Mouse (Mus musculus) right cerebral cortex, postnatal 36 days (tissue): ENCODE results near the gene Tomm22.

ENCODE experiments used
- DNase-seq, 2 experiments: peaks; one replicate each; pipeline ENCODE4 v3.0.0; 2022; ENCODE audit warnings: low spot score in 2 of 2, mixed read lengths in 1 of 2

Gene Tomm22

GRCm38 (mm10) chr15:79685141-79685641, 14.5 kb downstream of the Tomm22 start:
- DNase-seq: no peak

- no peak for DNase-seq
These were observed 15.6 kb downstream of the Tomm22 start for GRCm38 (mm10) chr15:79686046-79686869.

- no peak for DNase-seq
These were observed 16.5 kb downstream of the Tomm22 start for GRCm38 (mm10) chr15:79687175-79687574.

DNA sequence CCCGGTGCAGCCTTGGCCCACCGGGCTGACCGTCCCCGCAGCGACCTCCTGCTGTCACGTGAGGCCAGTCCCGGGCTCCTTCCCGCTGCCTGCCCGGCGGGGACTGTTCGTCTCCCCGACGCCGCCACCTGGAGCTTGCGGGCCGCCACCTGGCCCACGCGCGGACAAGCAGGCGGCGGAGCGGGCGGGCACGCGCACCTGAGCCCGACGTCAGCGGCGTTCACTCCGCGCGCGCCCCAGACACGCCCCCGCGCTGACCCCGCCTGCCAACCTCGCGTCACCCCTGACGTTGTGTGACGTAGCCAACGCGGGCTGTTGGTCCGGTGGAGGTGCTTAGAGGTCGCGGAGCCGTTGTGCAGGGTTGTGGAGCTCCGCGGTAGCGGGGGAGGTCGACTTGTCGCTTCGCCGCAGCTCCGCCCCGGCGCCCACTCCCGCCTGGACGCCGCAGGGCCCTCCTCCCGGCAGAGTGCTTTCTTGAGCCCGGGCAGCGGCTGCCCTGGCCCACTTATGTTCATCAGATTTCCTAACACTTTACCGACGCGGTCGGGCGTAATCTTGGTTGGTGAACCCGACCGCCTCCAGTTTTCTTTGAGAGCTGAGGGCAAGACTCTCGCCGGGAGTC, 17.1 kb downstream of the Tomm22 start, which contains the start of gene Josd1:
Gene Josd1, minus strand, starts transcription at position 274 of the 622 bp plus-strand sequence.
- peak; percentile 92 to 93 for DNase-seq

DNA sequence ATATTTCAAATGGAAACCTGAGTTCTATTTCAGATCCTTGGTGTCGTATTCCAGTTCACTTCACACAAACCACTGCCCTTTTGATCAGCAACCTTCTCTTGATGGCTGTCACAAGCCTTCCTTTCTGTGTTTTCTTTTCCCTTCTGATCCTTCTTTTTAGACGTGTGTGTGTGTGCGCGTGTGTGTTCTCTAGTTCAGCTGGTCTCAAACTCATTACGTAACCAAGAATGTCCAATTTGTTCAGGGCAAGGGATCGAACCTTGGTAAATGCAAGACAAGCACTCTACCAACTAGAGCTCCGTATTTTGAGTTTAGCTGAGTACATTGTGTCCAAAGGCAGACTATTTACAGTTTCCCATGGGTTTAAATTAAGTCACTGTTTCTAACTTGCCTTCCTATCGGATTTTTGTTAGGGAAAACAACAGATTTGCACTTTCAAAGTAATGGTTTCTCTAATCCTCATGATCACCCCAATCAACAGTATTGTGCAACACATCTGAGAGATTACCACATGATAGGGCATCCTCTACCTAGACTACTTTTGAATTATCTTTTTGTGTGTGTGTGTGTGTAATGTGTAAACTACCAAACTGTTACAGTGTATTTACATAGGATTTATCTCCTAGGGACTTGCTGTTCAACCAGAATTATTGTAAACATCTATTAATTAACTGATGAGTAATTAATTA, 17.8 kb downstream of the Tomm22 start:
- DNase-seq: no peak

DNA sequence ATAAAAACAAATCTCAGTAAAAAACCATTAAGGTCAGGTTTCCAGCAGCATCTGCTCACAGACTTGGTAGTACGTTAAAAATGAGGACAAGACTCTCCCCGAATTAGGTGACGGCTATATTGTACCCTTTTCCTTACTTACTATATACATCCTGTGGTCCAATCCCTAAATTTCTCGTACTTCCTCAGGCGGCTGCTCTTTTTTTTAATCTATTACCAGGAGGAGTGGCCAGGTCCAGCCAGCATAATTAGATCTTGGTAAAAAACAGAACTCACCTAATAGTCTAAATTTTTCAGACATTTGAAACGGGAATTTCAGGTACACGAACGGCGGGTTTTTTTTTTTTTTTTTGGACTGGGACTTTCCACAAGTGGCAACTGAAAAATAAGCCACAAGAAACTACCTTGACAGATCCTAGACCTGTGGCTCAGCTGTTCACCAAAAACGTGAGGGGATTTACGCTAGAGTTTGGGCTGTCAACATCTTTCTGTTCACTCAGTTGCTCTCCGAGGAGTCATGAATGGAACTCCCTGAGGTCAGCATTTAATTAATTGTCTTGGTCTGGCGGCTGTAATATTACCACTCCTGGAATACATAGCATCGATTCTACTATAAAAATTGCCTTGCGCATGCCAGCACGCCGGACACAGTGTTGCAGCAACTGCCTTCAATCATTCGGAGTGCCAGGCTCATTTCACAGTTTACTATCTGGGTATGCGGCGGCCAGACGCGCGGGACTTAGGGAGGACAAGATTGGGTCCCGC, 19.2 kb downstream of the Tomm22 start:
- DNase-seq: no peak

- DNase-seq: peak; percentile 97 to 99
These were observed 19.9 kb downstream of the Tomm22 start, which contains the start of gene Gtpbp1 for GRCm38 (mm10) chr15:79690426-79691022. TSS of gene Gtpbp1 (plus strand) at chr15:79690845.

DNA sequence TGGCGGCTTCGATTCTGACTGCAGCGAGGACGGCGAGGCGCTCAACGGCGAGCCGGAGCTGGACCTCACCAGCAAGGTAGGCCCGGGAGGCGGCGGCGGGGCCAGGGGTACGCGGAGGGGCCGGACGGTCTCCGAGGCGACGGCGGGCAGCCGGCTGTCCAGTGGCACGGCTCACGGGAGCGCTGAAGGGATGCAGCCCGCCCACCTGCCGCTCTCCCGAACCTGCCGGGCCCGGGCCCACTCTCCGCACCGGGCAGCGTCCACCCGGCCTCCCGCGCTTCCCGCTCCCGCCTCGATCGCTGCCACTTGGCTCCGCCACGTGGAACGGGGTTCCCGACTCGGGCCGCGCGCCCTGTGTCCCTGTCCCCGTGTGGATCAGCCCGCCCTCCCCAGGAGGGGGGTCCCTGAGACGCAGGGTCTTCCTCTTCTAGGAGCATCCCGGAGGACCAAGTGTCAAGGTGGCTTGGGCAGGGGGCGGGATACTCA, 20.4 kb downstream of the Tomm22 start:
- peak in 1 of 2 experiments; percentile 47 for DNase-seq

GRCm38 (mm10) chr15:79692334-79692733, 21.7 kb downstream of the Tomm22 start:
- DNase-seq: no peak

DNA sequence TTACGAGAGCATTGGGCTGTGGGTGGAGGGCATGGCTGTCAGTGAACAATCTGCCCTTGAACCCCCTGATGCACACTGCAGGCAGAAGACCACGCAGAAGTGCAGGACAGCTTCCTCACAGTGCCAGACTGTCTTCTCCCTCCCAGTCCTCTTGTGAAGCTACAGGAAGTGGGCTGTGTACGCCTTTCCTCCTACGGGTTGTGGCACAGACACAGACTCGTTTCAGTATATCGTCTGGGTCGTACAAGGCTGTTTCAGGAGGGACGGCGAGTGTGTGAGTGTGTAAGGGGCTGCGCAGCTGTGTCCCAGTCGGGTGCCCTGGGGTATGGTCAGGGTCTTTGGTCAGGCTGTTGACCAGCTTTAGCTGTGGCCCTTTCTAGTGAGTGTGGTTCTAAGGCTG, 23.1 kb downstream of the Tomm22 start:
- DNase-seq: no peak

GRCm38 (mm10) chr15:79694512-79694911, 23.9 kb downstream of the Tomm22 start:
- no peak for DNase-seq

- DNase-seq: no peak
These were observed 24.9 kb downstream of the Tomm22 start for GRCm38 (mm10) chr15:79695516-79695915.

GRCm38 (mm10) chr15:79696508-79696907, 25.8 kb downstream of the Tomm22 start:
- DNase-seq: no peak

DNA sequence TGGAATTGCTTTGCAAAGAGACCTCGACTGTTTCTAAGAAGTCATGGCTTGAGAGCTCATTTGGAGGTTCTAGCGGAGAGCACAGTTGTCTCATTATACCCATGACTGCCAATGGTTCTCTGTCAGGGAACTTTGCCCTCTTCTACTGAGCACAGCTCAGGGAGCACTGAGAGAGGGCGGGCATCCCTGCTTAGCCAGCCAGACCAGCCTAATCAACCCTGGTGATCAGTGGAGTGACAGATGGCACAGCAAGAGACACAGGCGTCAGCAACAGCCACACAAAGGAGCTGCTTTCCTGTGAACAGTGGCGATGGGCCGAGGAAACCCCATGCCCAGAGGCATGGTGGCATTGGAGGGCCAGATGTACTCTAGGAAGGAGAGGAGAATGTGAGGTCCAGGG, 26.4 kb downstream of the Tomm22 start:
- no peak for DNase-seq

- no peak for DNase-seq
These were observed 27.0 kb downstream of the Tomm22 start for GRCm38 (mm10) chr15:79697558-79698187.

DNA sequence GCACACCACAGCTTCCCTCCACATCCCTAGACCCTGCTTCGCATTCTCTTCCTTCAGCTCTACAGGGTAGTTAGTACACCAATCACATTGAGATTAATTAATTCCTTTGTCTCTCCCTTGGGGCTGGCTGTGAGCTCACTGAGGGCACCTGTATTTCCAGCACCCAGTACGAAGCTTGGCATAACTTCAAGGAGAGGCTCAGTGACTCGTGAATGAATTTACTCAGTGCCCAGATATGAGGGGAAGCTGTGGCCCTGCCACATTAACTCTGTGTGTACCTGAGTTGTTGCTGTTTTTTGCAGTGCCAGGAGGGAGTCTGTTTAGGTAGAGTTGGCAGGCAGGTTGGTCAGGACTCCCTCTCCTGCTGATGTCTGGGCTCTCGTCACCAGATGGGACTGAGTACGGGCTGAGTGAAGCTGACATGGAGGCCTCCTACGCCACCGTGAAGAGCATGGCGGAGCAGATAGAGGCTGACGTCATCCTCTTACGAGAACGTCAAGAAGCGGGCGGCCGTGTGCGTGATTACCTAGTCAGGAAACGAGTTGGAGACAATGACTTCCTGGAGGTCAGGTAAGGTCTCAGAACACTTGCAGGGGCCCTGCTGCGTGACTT, 36.0 kb downstream of the Tomm22 start:
- no peak for DNase-seq

GRCm38 (mm10) chr15:79708229-79708822, 37.7 kb downstream of the Tomm22 start:
- no peak for DNase-seq

- DNase-seq: no peak
These were observed 45.0 kb downstream of the Tomm22 start for GRCm38 (mm10) chr15:79715646-79716045.

GRCm38 (mm10) chr15:79716710-79717109, 46.0 kb downstream of the Tomm22 start:
- DNase-seq: no peak

GRCm38 (mm10) chr15:79720267-79720666, 49.6 kb downstream of the Tomm22 start:
- DNase-seq: no peak
